Mouse (Mus musculus): ENCODE measurements around the gene Ugt2a3. TPM values are rescaled to one million over a fixed set of nuclear protein-coding genes. Genes with fewer than 3 reads are reported as not detected.
"Not testable (repeated sequence)": the region's sequence is repeated elsewhere in the genome, so short reads cannot be mapped to it uniquely, and the experiment has no call there.

The Ugt2a3 gene
- not detected in 2 replicates for polyA plus RNA-seq (2015; fragmentation: Nextera tagmentation; extraction: Ambion mirVana)

DNA sequence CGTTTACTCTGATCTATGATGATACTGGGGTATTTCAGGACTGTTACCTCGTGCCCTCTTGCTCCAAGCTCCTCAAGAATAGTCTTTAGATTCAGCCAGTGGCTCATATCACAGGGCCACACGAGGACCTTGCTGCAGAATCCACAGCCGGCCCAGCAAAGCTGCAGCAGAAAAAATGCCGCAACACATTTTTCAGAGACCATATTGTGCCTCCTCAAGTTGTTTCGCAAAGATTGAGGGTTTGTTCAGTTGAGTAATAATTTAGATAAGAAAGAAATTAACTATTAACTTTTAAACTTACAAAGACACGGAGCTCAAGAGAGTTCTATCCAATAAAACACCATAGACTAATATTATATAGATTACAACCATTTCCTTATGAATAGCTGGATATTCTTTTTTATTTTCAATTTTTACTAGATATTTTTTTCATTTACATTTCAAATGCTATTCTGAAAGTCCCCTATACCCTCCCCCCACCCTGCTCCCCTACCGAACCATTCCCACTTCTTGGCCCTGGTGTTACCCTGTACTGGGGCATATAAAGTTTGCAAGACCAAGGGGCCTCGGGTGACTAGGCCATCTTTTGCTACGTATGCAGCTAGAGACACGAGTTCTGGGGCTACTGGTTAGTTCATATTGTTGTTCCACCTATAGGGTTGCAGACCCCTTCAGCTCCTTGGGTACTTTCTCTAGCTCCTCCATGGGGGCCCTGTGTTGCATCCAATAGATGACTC lies at the start of gene Ugt2a3:
Gene Ugt2a3, minus strand, starts transcription at position 235 of the 737 bp plus-strand sequence.
- 71% methylated on average over 11 of the region's 11 CpGs for WGBS
- Histone ChIP-seq H3K4me2 (no peak within 1 kb of the TSS), H3K4me1 (no peaks in the 10 kb centered on the region), H3K9ac (no peak within 1 kb of the TSS), H3K27me3 (replicated peaks) (no peaks in the 10 kb centered on the region), H3K9me3 (no peaks in the 10 kb centered on the region), H3K36me3 (no peaks in the 10 kb centered on the region), H3K27ac (replicated peaks) (no peak within 1 kb of the TSS), H3K4me3 (no peak within 1 kb of the TSS)
- no peak for ATAC-seq (ENCODE audit: extremely low read depth, insufficient number of reproducible peaks, low FRiP score, low TSS enrichment)

DNA sequence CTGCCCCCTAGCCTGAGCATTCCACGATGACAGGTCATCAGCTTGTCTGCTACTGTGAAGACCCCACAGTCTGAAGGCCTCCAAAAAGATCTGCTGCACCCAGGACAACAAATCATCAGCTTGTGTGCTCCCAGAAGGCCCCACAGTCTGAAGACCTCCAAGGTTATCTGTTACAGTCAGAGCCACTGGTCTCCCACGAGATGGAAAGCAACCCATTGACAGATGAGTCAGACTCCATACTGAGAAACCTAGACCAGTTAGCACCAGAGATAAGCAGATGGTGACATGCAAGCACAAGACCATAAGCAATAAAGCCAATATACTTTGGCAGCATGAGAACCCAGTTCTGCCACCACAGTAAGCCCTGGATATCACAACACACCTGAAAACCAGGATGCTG lies 43.2 kb upstream of the Ugt2a3 start:
- H3K27me3 ChIP-seq (replicated peaks), result no peaks in the 10 kb centered on the region
- no peak overlapping the region for H3K9ac ChIP-seq
- no peak overlapping the region for H3K4me2 ChIP-seq
- no peak overlapping the region for H3K27ac ChIP-seq (replicated peaks)
- WGBS, result 43% methylated on average over 2 of the region's 2 CpGs
- H3K4me3 ChIP-seq, result no peak overlapping the region
- no peaks in the 10 kb centered on the region for H3K9me3 ChIP-seq
- no peaks in the 10 kb centered on the region for H3K4me1 ChIP-seq
- H3K36me3 ChIP-seq, result no peaks in the 10 kb centered on the region
- no peak for ATAC-seq (ENCODE audit: extremely low read depth, insufficient number of reproducible peaks, low FRiP score, low TSS enrichment)

DNA sequence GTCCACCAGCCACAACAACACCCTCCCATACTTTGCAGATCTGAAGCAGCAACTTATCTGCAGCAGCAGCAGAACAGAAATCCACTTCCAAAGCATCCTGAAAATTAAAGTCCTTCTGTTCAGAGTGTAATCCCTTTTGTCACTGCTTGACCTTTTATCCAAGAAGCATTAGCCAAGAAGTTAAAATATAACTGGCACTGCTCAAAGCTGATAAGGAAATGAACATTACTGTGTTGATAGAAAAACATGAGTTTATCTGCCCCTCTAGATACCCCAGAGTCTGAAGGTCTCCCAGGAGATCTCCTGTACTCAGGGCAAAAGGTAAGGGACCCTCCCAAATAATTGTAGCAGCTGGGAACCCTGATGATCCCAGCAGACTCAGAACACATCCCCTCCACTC lies 42.8 kb upstream of the Ugt2a3 start:
- Histone ChIP-seq H3K36me3 (no peaks in the 10 kb centered on the region), H3K4me3 (no peak overlapping the region), H3K27me3 (replicated peaks) (no peaks in the 10 kb centered on the region), H3K9ac (no peak overlapping the region), H3K27ac (replicated peaks) (no peak overlapping the region), H3K9me3 (no peaks in the 10 kb centered on the region), H3K4me2 (no peak overlapping the region), H3K4me1 (no peaks in the 10 kb centered on the region)
- no peak for ATAC-seq (ENCODE audit: extremely low read depth, insufficient number of reproducible peaks, low FRiP score, low TSS enrichment)

DNA sequence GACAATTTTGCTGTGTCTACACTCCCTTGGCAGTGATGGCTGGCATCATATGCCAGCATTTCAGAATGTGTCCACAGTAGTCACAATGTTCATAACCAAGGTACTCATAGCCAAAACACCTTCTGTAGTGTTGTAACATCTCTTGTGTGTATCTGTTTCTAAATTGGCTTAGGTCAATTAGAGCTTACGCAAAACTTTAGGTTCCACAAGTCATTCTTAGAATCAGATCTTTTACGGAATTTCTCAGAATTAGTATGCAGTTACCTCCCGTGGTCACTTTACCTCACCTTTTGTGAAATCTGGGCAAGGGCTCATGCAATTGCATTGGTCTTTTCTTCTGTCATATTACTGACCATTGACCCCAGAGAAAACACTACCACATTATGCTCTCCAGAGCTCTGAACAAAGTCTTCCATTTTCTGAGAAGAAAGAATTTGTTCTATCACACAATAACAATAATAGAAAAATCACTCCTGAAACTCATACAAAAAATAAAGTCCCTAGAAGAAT lies 38.9 kb upstream of the Ugt2a3 start:
- no peak for ATAC-seq (ENCODE audit: extremely low read depth, insufficient number of reproducible peaks, low FRiP score, low TSS enrichment)
- Histone ChIP-seq H3K4me1 (no peaks in the 10 kb centered on the region), H3K27ac (replicated peaks) (no peak overlapping the region), H3K9me3 (no peaks in the 10 kb centered on the region), H3K27me3 (replicated peaks) (no peaks in the 10 kb centered on the region), H3K4me2 (no peak overlapping the region), H3K4me3 (no peak overlapping the region), H3K36me3 (no peaks in the 10 kb centered on the region), H3K9ac (no peak overlapping the region)
- 73% methylated on average over 3 of the region's 3 CpGs for WGBS

DNA sequence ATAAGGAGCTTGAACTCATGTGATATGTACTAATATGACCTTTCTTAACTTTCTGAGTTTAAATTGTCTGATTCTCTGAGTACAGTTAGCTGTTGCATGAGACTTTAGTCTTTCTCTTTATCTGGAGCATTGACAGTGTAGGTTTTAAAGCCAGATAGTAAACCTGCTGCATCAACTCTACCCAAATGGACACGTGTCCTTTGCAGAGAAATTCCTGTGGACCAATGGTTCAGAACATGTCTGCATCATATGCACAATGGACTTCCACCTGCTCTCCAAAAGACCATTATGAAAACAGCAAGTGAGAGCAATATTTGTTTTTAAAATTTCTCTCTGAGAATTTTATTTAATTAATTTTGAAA lies 36.5 kb upstream of the Ugt2a3 start:
- Histone ChIP-seq H3K27me3 (replicated peaks) (no peaks in the 10 kb centered on the region), H3K36me3 (no peaks in the 10 kb centered on the region), H3K9me3 (no peaks in the 10 kb centered on the region), H3K9ac (no peak overlapping the region), H3K27ac (replicated peaks) (no peak overlapping the region), H3K4me1 (no peaks in the 10 kb centered on the region), H3K4me2 (no peak overlapping the region), H3K4me3 (no peak overlapping the region)
- ATAC-seq (ENCODE audit: extremely low read depth, insufficient number of reproducible peaks, low FRiP score, low TSS enrichment), result no peak
- WGBS, result 47% methylated on average over 1 of the region's 1 CpGs

DNA sequence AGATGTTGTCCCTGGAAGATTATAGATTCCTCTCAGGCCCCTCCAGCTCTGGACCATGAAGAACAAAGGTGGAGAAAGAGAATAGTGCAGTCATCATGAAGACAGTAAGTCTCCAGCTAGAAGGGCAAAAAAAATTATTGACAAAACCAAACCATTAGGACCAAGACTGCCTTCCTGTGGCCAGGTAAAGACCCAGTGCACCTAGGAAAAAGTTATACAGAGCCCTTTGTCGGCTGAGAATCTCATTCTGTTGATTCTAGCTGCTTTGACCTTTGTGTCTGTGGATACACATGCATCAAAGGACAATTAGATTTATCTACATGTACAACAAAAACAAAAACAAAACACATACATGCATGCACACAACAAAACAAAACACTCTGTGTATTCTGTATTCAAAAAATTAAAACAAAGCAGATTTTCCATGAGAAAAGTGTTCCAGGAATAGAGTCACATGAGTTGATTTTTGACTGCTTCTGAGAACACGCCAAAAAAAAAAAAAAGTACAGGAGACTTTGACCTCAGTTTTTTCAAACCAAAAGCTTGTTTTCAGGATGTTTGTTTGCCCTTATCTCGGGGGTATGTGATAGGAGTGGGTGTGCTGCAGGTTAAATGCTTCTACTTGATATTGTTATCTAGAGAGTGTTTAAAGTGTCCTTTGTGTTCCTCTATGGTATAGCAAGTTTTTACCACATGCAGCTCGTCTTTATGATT lies 36.0 kb upstream of the Ugt2a3 start:
- ATAC-seq (ENCODE audit: extremely low read depth, insufficient number of reproducible peaks, low FRiP score, low TSS enrichment); H3K36me3 ChIP-seq: not testable (repeated sequence)

DNA sequence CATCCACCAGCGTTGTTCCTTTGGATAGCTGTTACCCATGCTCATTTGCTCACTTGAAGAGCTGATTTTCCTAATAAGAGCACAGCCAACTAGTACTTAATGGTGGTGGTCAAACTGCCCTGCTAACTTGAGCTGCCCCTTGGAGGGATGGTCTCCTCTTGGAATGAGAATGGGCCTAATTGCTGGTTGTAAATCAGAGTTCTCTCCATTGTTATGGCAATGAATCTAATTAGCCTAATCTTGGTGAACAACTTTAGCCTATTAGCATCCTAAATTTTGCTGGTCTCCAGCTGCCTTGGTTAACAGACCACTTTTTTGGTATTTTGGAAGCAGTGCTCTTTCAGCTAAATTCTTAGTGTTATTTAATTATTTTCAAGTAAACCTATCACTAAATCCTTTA lies 13.4 kb upstream of the Ugt2a3 start:
- 41% methylated on average over 1 of the region's 1 CpGs for WGBS
- H3K27ac ChIP-seq (replicated peaks), result no peak overlapping the region
- no peaks in the 10 kb centered on the region for H3K9me3 ChIP-seq

More for the DNA sequence above, 36.0 kb upstream of the Ugt2a3 start:
- H3K4me1 ChIP-seq; H3K4me3 ChIP-seq; H3K27me3 ChIP-seq (replicated peaks); H3K27ac ChIP-seq (replicated peaks); H3K9me3 ChIP-seq; H3K4me2 ChIP-seq; H3K9ac ChIP-seq: not testable (repeated sequence)
- 49% methylated on average over 4 of the region's 4 CpGs for WGBS

DNA sequence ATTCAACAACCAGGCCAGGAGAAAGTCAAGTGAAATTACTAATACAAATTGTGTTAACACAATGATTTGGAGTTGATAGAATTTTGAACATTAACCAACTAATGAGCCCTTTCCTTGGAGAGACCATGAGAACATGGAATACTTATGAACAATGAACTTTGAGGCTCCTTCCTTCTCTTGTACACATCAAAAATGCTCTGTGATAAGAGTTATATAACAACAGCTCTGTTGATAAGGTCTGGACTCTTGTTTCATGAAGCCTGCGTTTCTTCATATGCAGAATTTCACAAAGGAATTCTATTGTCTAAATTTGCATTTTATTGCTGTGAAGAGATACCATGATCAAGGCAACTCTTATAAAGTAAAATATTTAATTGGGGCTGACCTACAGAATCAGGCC lies 12.2 kb upstream of the Ugt2a3 start:
- not testable (repeated sequence) for H3K4me2 ChIP-seq; ATAC-seq (ENCODE audit: extremely low read depth, insufficient number of reproducible peaks, low FRiP score, low TSS enrichment)
- WGBS, result 68% methylated on average over 1 of the region's 1 CpGs

More for the DNA sequence above, 13.4 kb upstream of the Ugt2a3 start:
- H3K36me3 ChIP-seq, result no peaks in the 10 kb centered on the region
- no peak for ATAC-seq (ENCODE audit: extremely low read depth, insufficient number of reproducible peaks, low FRiP score, low TSS enrichment)
- H3K4me3 ChIP-seq, result no peak overlapping the region
- H3K9ac ChIP-seq, result no peak overlapping the region
- no peak overlapping the region for H3K4me2 ChIP-seq
- H3K4me1 ChIP-seq, result no peaks in the 10 kb centered on the region
- H3K27me3 ChIP-seq (replicated peaks), result no peaks in the 10 kb centered on the region

DNA sequence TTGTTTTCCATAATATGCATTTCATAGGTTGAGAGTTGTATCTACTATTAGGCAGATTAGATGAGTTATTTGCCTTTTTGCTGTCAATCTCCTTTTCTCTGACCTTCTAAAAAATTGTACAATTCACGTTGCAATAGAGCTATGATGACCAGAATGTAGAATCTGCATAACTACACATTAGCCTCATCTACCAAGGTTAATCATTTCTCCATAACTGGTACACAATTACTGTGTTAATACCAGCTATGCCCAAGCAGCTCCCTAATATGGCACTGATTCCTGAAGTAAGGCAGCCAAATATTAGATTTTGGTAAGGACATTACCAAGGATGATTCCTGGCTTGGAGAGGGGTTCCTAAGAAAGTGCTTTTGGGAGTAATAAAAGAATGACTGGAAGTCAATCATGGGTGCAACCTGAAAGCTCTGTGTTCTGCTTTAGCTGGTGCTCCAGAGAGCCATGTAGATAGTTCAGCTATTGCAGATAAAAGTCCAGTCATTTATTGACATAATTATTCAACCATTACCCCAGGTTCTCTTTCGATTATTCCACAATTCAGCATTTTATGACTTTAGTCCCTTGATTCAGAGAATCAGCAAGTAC lies 10.6 kb upstream of the Ugt2a3 start:
- not testable (repeated sequence) for H3K9ac ChIP-seq; H3K9me3 ChIP-seq; H3K27me3 ChIP-seq (replicated peaks); ATAC-seq (ENCODE audit: extremely low read depth, insufficient number of reproducible peaks, low FRiP score, low TSS enrichment); H3K4me2 ChIP-seq; H3K4me3 ChIP-seq; H3K4me1 ChIP-seq; H3K27ac ChIP-seq (replicated peaks); H3K36me3 ChIP-seq
- 64% methylated on average over 2 of the region's 2 CpGs for WGBS

More for the DNA sequence above, 12.2 kb upstream of the Ugt2a3 start:
- H3K27me3 ChIP-seq (replicated peaks); H3K9ac ChIP-seq; H3K9me3 ChIP-seq; H3K27ac ChIP-seq (replicated peaks); H3K4me1 ChIP-seq; H3K4me3 ChIP-seq; H3K36me3 ChIP-seq: not testable (repeated sequence)

DNA sequence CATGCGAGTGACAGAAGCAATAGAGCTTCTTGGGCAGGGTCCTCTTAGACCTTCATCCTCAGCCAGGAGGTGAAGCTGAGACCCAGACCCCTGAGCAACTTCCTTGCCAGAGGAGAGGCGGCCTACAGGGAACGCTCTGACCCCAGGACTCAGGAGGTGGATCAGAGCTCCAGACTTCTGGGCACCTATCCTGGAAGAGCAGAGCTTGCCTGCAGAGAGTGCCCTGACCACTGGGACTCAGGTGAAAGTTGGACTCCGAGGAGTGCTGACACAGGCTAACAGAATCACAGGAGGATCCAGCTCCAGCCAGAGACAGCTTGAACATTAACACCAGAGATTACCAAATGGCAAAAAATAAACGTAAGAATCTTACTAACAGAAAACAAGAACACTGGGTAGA lies 3.5 kb upstream of the Ugt2a3 start:
- no peaks in the 10 kb centered on the region for H3K4me1 ChIP-seq
- H3K36me3 ChIP-seq, result no peaks in the 10 kb centered on the region
- no peak overlapping the region for H3K4me3 ChIP-seq
- WGBS, result 76% methylated on average over 5 of the region's 5 CpGs
- no peak overlapping the region for H3K4me2 ChIP-seq
- H3K9me3 ChIP-seq, result no peaks in the 10 kb centered on the region
- H3K9ac ChIP-seq, result no peak overlapping the region
- H3K27ac ChIP-seq (replicated peaks), result no peak overlapping the region
- ATAC-seq (ENCODE audit: extremely low read depth, insufficient number of reproducible peaks, low FRiP score, low TSS enrichment), result no peak
- no peaks in the 10 kb centered on the region for H3K27me3 ChIP-seq (replicated peaks)

DNA sequence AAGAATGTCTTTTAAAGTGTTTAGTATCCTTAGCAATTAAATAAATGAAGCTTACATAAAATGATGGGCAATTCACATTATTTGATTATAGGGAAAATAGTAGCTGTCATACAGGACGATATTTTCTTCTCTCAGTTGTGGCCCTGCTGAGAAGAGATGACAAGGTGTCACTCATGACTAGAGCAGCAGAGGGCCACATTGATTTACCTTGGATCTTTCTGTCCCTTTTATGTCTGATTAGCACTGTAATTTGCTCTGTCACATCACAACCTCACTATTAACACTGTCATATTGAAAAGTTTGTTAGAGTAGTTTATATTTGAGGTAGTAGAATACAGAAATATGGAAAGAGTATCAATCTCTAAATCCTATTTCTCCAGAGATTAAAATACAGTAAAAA lies 1.8 kb downstream of the Ugt2a3 start:
- no peak overlapping the region for H3K4me3 ChIP-seq
- H3K9ac ChIP-seq, result no peak overlapping the region
- H3K4me2 ChIP-seq, result no peak overlapping the region
- WGBS, result 60% methylated on average over 1 of the region's 1 CpGs
- H3K9me3 ChIP-seq, result no peaks in the 10 kb centered on the region
- no peaks in the 10 kb centered on the region for H3K4me1 ChIP-seq
- no peak for ATAC-seq (ENCODE audit: extremely low read depth, insufficient number of reproducible peaks, low FRiP score, low TSS enrichment)
- no peaks in the 10 kb centered on the region for H3K36me3 ChIP-seq
- no peak overlapping the region for H3K27ac ChIP-seq (replicated peaks)
- no peaks in the 10 kb centered on the region for H3K27me3 ChIP-seq (replicated peaks)

All from heart, embryonic 13.5 days (tissue).